Mouse (Mus musculus) urinary bladder, postnatal 36 days (tissue): ENCODE data around the gene Olfr705.
"Not testable (repeated sequence)": the region's sequence is repeated elsewhere in the genome, so short reads cannot be mapped to it uniquely, and the experiment has no call there.

Experiments used
- DNase-seq, 2 experiments: peaks; one replicate each; pipeline ENCODE4 v3.0.0; 2022; ENCODE audit warnings: low spot score in 2 of 2, mixed read lengths in 1 of 2

The Olfr705 gene

DNA sequence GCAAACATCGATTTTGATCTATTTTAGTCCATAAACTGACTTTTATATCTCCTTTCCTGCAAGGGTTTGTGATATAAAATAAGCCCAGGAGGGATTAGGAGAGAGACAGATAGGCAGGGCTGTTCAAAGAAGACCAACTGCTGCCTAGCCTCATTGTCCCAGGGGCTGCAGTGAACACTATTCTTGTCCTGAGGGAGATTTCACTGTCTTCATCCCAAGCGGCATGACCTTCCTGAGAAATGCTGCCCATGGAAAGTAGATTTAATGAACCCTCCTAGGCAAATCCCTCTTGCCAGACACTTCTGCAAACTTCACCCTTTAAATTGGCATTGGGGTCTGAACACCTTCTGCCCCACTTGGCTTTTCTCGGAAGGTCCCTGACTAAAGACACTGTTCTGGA lies at the start of gene Olfr705:
TSS of gene Olfr705 (minus strand) at position 101 of the 400 bp plus-strand sequence.
- DNase-seq: no peak

- not testable (repeated sequence) for DNase-seq
Measured at GRCm38 (mm10) chr7:106920961-106921360, 44.3 kb upstream of the Olfr705 start.

- no peak for DNase-seq
Measured at GRCm38 (mm10) chr7:106907676-106908075, 31.0 kb upstream of the Olfr705 start, which contains the start of gene Olfr1532-ps1. Olfr1532-ps1 (plus strand) TSS chr7:106908001.

- not testable (repeated sequence) for DNase-seq
Measured at GRCm38 (mm10) chr7:106901141-106901540, 24.4 kb upstream of the Olfr705 start, which contains the start of gene Olfr707. Olfr707 (minus strand) TSS chr7:106901241.

DNA sequence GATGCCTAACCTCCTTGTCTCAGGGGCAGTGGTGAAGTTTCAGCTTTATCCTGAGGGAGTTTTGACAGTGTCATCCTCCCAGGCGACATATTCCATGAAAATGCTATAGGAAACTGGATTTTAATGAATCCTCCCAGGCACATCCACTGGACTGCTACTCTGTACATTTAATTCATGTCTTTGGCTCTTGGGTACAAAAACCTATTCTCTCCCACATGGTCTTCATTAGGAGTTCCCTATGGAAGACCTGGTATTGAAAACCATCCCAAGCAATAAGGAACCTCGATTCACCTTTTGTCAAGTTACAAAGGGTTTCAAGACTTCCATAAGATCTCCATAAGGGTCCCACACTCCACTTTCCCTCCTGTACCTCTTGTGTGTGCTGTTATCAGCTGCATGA lies 11.4 kb upstream of the Olfr705 start, which contains the start of gene Olfr706:
TSS of gene Olfr706 (minus strand) at position 101 of the 400 bp plus-strand sequence.
- DNase-seq: no peak

GRCm38 (mm10) chr7:106862885-106863284 lies 13.8 kb downstream of the Olfr705 start, which contains the start of gene Olfr704:
Olfr704 (plus strand) TSS chr7:106863185.
- DNase-seq: no peak

GRCm38 (mm10) chr7:106843060-106843459 lies 33.6 kb downstream of the Olfr705 start, which contains the start of gene Olfr703:
Olfr703 (plus strand) TSS chr7:106843360.
- DNase-seq: no peak

- no peak for DNase-seq
Measured at GRCm38 (mm10) chr7:106833793-106834192, 42.9 kb downstream of the Olfr705 start, which contains the start of gene Olfr702. Olfr702 (minus strand) TSS chr7:106833893.
